Mouse (Mus musculus) ES-E14 (cell line): ENCODE data around the gene Olfr619.

Experiments used
- CHD2 ChIP-seq: IDR thresholded peaks from 2 replicates; pipeline ENCODE4 v1.6.1; 2014; ENCODE audit warnings: mild to moderate bottlenecking, low read depth, low read length, inconsistent platforms
- MAFK ChIP-seq: IDR thresholded peaks from 2 replicates; pipeline ENCODE4 v1.6.1; 2014; ENCODE audit warnings: mild to moderate bottlenecking, low read depth, low read length, inconsistent platforms; ENCODE audit not compliant: insufficient read depth
- ZC3H11A ChIP-seq: IDR thresholded peaks from 2 replicates; pipeline ENCODE4 v1.6.1; 2012; ENCODE audit warnings: low read depth, mild to moderate bottlenecking, inconsistent platforms, low read length, borderline replicate concordance
- ZNF384 ChIP-seq: IDR thresholded peaks from 2 replicates; pipeline ENCODE4 v1.6.1; 2012; ENCODE audit warnings: low read depth, low read length, inconsistent platforms

DNA sequence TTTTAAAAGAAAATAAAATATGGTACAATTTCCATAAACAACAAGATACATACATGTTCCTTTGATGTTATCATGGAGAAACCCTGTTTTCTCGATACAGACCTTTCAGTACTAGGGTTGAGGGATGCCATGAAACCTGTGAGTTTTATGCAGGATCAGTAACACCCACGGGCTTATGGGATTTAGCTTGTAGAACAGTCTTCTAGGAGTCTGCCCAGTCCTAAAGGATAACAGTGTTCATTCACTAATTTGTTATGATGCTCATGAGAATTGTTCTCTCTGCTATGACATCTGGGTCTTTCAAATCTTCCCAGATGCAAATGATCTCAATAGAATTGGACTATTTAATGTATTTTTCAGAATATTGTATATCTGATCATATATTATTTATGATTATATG lies 12.1 kb downstream of the Olfr619 start, which contains the start of gene Olfr620:
- TF ChIP-seq ZNF384 (no peak), ZC3H11A (no peak), CHD2 (no peak), MAFK (no peak)
